Mouse (Mus musculus): Measurements from ENCODE around the gene Dkk3. TPM values are rescaled to one million over a fixed set of nuclear protein-coding genes. Genes with fewer than 3 reads are reported as not detected.

Dkk3 gene
- 0.79 and 0.82 TPM in 2 replicates for polyA plus RNA-seq (2012; rRNA removed)

DNA sequence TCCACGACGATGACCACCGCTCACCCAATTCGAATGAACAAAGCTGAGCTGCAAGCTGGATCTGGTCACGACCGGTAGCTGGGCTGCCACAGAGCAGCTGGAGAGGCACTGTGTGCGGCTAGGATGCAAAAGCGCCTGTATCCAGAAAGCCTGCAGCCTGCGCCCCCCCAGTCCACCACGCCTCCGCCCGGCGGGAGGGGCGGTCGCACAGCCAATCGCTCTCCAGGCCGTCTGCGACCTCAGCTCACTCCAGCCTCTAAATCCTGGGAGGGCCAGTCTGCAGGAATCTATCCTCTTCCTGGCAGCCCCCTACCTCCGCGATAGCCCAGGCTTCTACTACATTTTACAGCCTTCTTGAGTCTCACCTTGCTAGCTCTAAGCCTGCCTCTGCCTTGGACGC, at the start of gene Dkk3:
TSS of gene Dkk3 (minus strand) at position 116 of the 400 bp plus-strand sequence.

Other genes with a start within 250 kb of the Dkk3 start
- 10.6 and 11.8 TPM in 2 replicates for gene Usp47, start 135.6 kb downstream of the Dkk3 start, polyA plus RNA-seq (2012; rRNA removed)
- 2.8 and 3.0 TPM in 2 replicates for gene Mical2, start 66.8 kb upstream of the Dkk3 start, polyA plus RNA-seq (2012; rRNA removed)

Measured in liver, embryonic 18 days (tissue).